Mouse (Mus musculus) limb, embryonic 15.5 days (tissue): ENCODE measurements at regions not wholly inside any gene's neighbourhood (a gene's known extent, or its start where the extent isn't known, plus 50 kb on each side); places are given as distances from the start of the nearest gene placed in this dataset.
A peak's percentile ranks its signal among the peaks of the same experiment; 100 is the strongest.

ENCODE experiments used
- ATAC-seq: fragments of 200-750 bp; cut with Nextera tagmentation; 2 replicates; pipeline ENCODE4 v1.8.0; 2017; ENCODE audit warnings: low read depth, moderate TSS enrichment; ENCODE audit not compliant: insufficient number of reproducible peaks, low FRiP score, low TSS enrichment
- H3K27ac ChIP-seq: fragments of 300-500 bp; sonication (generic); 2 replicates; pipeline ENCODE4 v1.5.1; 2015; ENCODE audit warnings: moderate library complexity, mild to moderate bottlenecking, inconsistent platforms
- H3K27me3 ChIP-seq: fragments of 300-500 bp; sonication (generic); 2 replicates; pipeline ENCODE4 v1.6.1; 2015; ENCODE audit warnings: inconsistent platforms
- H3K36me3 ChIP-seq: fragments of 300-500 bp; sonication (generic); 2 replicates; pipeline ENCODE4 v1.6.1; 2015; ENCODE audit warnings: inconsistent platforms
- H3K4me1 ChIP-seq: fragments of 300-500 bp; sonication (generic); 2 replicates; pipeline ENCODE4 v1.6.1; 2015; ENCODE audit warnings: inconsistent platforms
- H3K4me2 ChIP-seq: fragments of 300-500 bp; sonication (generic); 2 replicates; pipeline ENCODE4 v1.6.1; 2015; ENCODE audit warnings: mild to moderate bottlenecking, inconsistent platforms
- H3K4me3 ChIP-seq: fragments of 300-500 bp; sonication (generic); 2 replicates; pipeline ENCODE4 v1.5.1; 2015; ENCODE audit warnings: mild to moderate bottlenecking, inconsistent platforms
- H3K9ac ChIP-seq: fragments of 300-500 bp; sonication (generic); 2 replicates; pipeline ENCODE4 v1.6.1; 2015; ENCODE audit warnings: inconsistent platforms
- H3K9me3 ChIP-seq: fragments of 300-500 bp; sonication (generic); 2 replicates; pipeline ENCODE4 v1.6.1; 2016; ENCODE audit warnings: inconsistent platforms
- WGBS: fragments of 180-500 bp; shearing (Covaris S2); methylation state at CpG from one replicate; pipeline ENCODE4 v1.1.7; 2015; 5-methylcytosine and 5-hydroxymethylcytosine counted together

DNA sequence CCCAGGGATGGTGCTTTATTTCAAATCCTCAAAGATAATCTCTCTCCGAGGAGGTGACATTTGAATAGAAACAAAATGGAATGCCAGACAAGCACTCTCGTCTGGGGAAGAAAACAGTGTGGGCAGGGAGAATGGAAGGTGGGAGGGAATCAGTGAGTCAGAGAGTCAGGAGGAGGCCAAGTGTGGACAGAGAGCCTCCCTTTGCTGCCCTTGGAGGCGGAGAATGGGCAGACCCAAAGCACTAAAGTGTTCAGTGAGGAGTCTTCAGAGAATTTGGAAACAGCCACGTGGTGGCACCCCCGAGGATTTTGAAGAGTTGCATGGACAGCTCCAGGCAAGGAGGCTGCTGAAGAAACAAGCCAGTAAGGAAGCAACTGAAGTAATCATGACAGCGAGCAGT lies 367.2 kb downstream of the Pdcd6ip start:
- Histone ChIP-seq H3K9ac (no peak overlapping the region), H3K4me1 (0 out of 2 replicates have a peak, but pooled peaks cover 5% of the 10 kb centered on the region), H3K27ac (no peak overlapping the region), H3K36me3 (no peaks in the 10 kb centered on the region), H3K9me3 (no peaks in the 10 kb centered on the region), H3K27me3 (no peaks in the 10 kb centered on the region), H3K4me2 (no peak overlapping the region), H3K4me3 (no peak overlapping the region)
- no peak for ATAC-seq
- 63% methylated on average over 6 of the region's 6 CpGs for WGBS

DNA sequence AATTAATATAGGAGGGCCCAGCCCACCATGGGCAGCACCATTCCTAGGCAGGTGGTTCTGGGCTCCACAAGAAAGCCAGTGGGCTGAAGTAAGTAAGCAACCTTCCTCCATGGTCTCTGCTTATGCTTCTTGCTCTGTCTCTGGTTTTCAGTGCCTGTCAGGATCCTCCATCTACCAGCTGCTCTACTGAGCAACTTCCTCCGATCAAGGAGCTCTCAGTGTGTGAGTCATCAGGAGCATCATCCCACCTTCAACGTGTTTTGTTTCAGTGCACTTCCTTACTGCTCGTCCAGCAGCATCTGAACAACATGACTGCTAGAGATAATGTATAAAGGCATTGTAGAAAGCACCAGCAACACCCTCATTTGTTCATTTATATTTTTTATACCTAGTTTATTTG lies 368.0 kb downstream of the Pdcd6ip start:
- Histone ChIP-seq H3K4me1 (0 out of 2 replicates have a peak, but pooled peaks cover 5% of the 10 kb centered on the region), H3K4me2 (no peak overlapping the region), H3K36me3 (no peaks in the 10 kb centered on the region), H3K27me3 (no peaks in the 10 kb centered on the region), H3K9me3 (no peaks in the 10 kb centered on the region), H3K27ac (no peak overlapping the region), H3K9ac (no peak overlapping the region), H3K4me3 (no peak overlapping the region)
- WGBS: 83% methylated on average over 3 of the region's 3 CpGs
- ATAC-seq: no peak

DNA sequence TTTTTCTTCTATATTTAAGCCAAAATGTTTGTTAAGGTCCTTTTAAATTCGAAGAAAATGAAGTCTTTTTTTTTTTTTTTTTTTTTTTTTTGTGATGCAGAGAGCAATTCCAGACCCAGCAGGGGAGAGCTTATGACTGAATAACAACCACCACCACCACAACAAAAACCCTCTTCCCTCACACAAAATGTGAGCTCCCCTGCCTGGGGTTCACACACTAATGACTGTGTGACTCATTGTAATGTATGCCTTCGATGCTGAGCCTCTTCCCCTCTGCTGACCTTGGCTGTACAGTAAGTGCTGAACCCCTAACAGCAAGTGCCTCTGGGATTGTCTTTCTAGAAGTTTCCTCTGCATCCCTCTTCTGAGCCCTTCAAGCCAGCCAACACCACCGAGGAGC lies 383.6 kb downstream of the Pdcd6ip start:
- 69% methylated on average over 3 of the region's 3 CpGs for WGBS
- Histone ChIP-seq H3K4me3 (no peak overlapping the region), H3K9me3 (no peaks in the 10 kb centered on the region), H3K4me1 (no peaks in the 10 kb centered on the region), H3K27ac (no peak overlapping the region), H3K9ac (no peak overlapping the region), H3K4me2 (no peak overlapping the region), H3K27me3 (no peaks in the 10 kb centered on the region), H3K36me3 (no peaks in the 10 kb centered on the region)
- ATAC-seq: no peak

DNA sequence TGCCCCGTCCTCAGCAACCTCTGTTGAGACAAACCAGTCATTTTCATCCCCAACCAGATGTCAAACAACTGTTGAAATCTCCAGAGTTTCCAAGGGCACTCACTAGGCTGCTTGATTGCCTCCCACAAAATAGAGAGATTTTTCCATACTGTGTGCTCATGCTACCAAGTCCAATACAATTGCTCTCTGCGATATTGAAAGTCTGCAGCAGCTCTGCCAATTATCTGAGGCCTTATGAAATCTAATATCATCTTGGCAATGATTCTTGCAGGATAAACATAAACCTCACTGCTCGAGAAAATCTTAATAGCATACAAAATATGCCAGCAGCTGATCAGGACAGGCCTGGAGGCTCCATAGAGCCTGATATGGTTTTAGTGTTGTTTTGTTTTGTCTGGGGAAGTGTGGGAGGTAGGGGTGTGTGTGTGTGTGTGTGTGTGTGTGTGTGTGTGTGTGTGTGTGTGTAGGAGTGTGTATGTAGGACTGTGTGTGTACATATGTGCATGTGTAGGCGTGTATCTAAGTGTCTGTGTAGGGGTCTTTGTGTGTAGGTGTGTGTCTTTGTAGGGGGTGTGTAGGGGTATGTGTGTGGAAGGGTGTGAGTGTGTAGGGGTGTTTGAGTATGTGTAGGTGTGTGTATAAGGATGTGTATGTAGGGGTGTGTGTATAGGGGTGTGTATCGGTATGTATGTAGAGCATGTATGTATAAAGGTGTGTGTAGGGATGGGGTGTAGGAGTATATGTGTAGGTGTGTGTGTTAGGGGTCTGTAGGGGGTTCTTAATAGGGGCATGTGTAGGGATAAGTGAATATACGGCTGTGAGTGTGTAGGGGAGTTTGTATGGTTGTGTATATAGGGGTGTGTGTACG lies 398.1 kb downstream of the Pdcd6ip start:
- no peaks in the 10 kb centered on the region for H3K36me3 ChIP-seq
- no peak overlapping the region for H3K9ac ChIP-seq
- H3K4me3 ChIP-seq: no peak overlapping the region
- no peak overlapping the region for H3K4me2 ChIP-seq
- WGBS: 69% methylated on average over 7 of the region's 7 CpGs
- no peak overlapping the region for H3K27ac ChIP-seq
- H3K9me3 ChIP-seq: no peaks in the 10 kb centered on the region; the same call in 1 of the 2 replicates
- 0 out of 2 replicates have a peak, but pooled peaks have one; percentile 36 for ATAC-seq
- 0 out of 2 replicates have a peak, but pooled peaks cover 3% of the 10 kb centered on the region for H3K4me1 ChIP-seq
- no peaks in the 10 kb centered on the region for H3K27me3 ChIP-seq

DNA sequence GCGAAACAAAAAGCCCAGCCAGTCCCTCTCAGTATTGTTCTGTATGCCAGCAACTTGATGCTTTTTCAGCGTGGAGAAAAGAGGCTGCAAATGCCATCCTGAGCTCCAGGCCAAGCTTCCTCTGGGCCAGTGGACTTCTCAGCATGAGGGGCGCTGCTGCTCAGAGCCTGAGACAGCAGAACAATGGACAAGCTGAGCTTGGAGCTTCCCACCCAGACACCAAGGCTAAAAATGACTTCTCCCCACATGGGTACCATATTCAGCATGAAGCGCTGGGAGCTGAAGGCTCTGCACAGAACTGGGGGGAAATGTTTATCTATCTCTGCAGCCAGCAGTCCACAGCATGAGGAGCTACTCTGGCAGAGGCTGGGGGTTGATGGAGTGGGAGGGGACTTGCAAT lies 402.3 kb downstream of the Pdcd6ip start:
- 64% methylated on average over 4 of the region's 4 CpGs for WGBS
- Histone ChIP-seq H3K4me3 (no peak overlapping the region), H3K9ac (no peak overlapping the region), H3K9me3 (no peaks in the 10 kb centered on the region), H3K36me3 (no peaks in the 10 kb centered on the region), H3K4me2 (no peak overlapping the region), H3K27ac (no peak overlapping the region), H3K4me1 (0 out of 2 replicates have a peak, but pooled peaks cover 3% of the 10 kb centered on the region), H3K27me3 (0 out of 2 replicates have a peak, but pooled peaks cover 4% of the 10 kb centered on the region)
- ATAC-seq: no peak

DNA sequence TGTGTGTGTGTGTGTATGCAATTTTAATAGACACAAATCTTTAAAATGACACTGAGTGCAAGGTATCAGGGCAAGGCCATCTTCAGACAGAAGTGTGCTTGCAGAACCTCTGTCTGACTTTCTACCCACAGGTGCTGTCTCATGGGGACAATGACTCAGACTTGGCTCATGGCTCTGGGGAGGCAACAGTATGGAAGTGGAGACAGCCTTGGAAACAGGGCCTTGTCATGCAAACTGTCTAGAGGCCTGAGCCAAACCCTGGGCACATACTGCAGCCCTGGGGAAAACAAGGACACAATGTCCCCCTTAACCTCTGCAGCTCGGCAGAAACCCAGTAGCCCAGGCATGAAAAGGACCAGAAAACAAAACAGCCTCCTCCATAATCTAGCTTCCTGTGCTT lies 405.6 kb downstream of the Pdcd6ip start:
- Histone ChIP-seq H3K27me3 (0 out of 2 replicates have a peak, but pooled peaks cover 4% of the 10 kb centered on the region), H3K27ac (no peak overlapping the region), H3K4me3 (no peak overlapping the region), H3K4me1 (0 out of 2 replicates have a peak, but pooled peaks cover 3% of the 10 kb centered on the region), H3K36me3 (no peaks in the 10 kb centered on the region), H3K9ac (no peak overlapping the region), H3K4me2 (no peak overlapping the region), H3K9me3 (no peaks in the 10 kb centered on the region)
- 64% methylated on average over 1 of the region's 1 CpGs for WGBS
- ATAC-seq: no peak

DNA sequence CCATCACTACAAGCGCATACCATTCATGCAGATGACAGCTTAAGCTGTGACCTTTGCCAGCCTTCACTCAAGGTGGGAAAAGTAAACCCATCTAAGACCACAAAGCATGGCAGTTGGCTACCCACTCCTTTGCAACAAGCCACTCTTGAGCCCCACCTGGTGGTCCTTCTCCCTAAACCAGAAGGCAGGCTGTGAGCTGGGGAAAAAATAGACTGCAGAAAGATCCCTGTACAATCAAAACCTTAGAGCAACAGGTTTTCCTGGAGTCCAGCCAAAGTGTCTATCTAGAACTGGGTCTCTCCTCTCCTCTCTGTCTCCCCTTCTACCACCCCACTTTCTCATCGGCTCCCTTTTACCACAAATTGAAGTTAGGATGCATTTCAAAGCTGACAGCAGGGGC lies 407.2 kb downstream of the Pdcd6ip start:
- no peak overlapping the region for H3K27ac ChIP-seq

DNA sequence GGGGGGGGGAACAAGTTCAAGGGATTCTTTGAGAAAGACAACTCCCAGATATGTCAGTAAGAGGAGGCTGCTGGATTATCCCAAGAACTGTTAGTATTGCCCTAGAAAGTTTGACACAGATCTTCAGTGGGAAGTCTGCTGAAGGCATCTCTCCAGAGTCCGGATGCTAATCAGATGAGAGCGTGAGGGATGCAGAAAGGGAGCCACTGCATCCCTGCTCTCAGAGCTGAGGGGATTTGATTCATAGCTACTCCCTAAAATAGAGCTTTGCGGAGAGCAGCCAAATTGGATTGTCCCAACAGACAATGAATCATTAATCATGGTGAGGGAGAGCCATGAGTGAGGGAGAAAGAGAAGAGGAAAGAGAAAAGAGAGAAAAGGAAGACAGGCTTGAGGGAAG lies 408.2 kb downstream of the Pdcd6ip start:
- H3K27ac ChIP-seq: no peak overlapping the region
- 44% methylated on average over 3 of the region's 3 CpGs for WGBS
- ATAC-seq: no peak
- no peaks in the 10 kb centered on the region for H3K36me3 ChIP-seq
- H3K4me3 ChIP-seq: no peak overlapping the region
- H3K9ac ChIP-seq: no peak overlapping the region
- 0 out of 2 replicates have a peak, but pooled peaks cover 4% of the 10 kb centered on the region for H3K27me3 ChIP-seq
- H3K4me1 ChIP-seq: no peaks in the 10 kb centered on the region
- H3K4me2 ChIP-seq: no peak overlapping the region
- H3K9me3 ChIP-seq: no peaks in the 10 kb centered on the region

More for the DNA sequence above, 407.2 kb downstream of the Pdcd6ip start:
- no peak overlapping the region for H3K4me3 ChIP-seq
- no peak overlapping the region for H3K9ac ChIP-seq
- 0 out of 2 replicates have a peak, but pooled peaks cover 4% of the 10 kb centered on the region for H3K27me3 ChIP-seq
- H3K4me2 ChIP-seq: no peak overlapping the region
- H3K9me3 ChIP-seq: no peaks in the 10 kb centered on the region
- no peak for ATAC-seq
- no peaks in the 10 kb centered on the region for H3K36me3 ChIP-seq
- WGBS: 13% methylated on average over 2 of the region's 2 CpGs
- 0 out of 2 replicates have a peak, but pooled peaks cover 2% of the 10 kb centered on the region for H3K4me1 ChIP-seq

DNA sequence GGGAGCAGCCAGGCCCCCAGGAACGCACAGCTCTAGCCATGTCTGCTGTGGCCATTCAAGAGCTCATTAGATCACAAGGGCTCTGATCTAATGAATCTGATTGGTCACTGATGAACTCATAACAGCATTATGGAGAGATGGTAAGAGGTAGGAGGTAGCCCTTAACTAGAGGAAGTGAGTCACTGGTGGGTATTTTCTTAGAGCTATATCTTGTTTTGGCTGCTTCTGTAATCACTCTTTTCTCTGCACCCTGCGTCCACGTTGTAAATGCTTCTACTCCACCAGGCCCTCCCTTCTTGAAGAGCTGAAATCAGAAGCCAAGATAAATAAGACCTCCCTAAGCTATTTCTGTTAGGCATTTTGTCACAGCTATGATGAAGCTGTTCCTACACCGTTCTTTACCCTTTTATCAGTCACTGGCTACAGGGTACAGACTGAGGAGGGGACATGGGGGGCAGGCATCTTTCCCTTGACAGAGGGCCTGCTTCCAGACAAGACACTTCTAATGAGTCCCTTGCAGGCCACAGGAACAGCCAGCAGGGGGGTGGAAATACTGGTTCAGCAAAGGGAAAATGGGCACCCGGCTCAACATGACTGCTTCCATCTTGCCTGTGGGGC lies 412.1 kb downstream of the Pdcd6ip start:
- H3K36me3 ChIP-seq: no peaks in the 10 kb centered on the region
- H3K4me2 ChIP-seq: no peak overlapping the region
- no peak overlapping the region for H3K4me3 ChIP-seq
- no peaks in the 10 kb centered on the region for H3K27me3 ChIP-seq
- ATAC-seq: no peak
- no peak overlapping the region for H3K9ac ChIP-seq
- no peak overlapping the region for H3K27ac ChIP-seq
- H3K4me1 ChIP-seq: no peaks in the 10 kb centered on the region
- no peaks in the 10 kb centered on the region for H3K9me3 ChIP-seq
- 56% methylated on average over 5 of the region's 5 CpGs for WGBS

DNA sequence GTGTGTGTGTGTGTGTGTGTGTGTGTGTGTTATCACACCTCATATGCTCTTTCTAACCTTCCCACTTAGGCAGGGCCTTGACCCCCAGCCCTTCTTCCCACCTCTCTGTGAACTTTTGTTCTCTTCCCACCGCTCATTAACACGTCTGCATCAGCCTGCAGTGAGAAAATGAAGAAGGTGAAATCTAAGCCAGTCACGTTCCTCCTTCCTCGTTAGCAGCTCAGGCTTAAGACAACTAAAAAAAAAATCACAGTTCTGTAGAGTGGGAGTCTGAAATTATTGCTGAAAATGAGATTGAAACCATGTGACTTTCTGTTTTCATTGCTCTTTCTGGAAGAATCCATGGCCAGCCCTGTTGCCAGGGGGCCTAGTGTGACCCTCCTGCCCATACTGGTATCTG lies 420.7 kb downstream of the Pdcd6ip start:
- no peaks in the 10 kb centered on the region for H3K4me1 ChIP-seq
- H3K4me2 ChIP-seq: no peak overlapping the region
- H3K27ac ChIP-seq: no peak overlapping the region
- no peak for ATAC-seq
- WGBS: 30% methylated on average over 4 of the region's 4 CpGs
- H3K4me3 ChIP-seq: no peak overlapping the region
- no peak overlapping the region for H3K9ac ChIP-seq
- no peaks in the 10 kb centered on the region for H3K27me3 ChIP-seq
- no peaks in the 10 kb centered on the region for H3K9me3 ChIP-seq
- no peaks in the 10 kb centered on the region for H3K36me3 ChIP-seq

DNA sequence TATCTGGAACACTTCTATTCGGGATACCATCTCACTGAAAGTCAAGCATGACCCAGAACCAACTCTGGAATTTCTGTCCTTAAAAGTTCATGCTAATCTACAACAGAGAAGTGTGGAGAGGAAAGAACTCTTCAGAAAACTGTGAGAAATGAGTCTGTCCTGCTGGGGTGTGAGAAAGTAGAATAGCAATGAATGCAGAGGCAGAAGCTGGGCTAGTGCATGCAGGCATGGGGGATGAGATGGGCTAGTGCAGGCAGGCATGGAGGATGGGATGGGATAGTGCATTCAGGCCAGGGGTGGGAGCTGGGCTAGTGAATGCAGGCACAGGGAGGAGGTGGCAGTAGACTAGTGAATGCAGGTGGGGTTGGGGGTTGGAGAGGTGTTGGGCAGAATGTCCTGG lies 424.8 kb downstream of the Pdcd6ip start:
- Histone ChIP-seq H3K4me3 (no peak overlapping the region), H3K27me3 (no peaks in the 10 kb centered on the region), H3K27ac (no peak overlapping the region), H3K36me3 (no peaks in the 10 kb centered on the region), H3K9me3 (no peaks in the 10 kb centered on the region), H3K9ac (no peak overlapping the region), H3K4me1 (no peaks in the 10 kb centered on the region), H3K4me2 (no peak overlapping the region)
- ATAC-seq: no peak
- 37% methylated on average over 1 of the region's 1 CpGs for WGBS

DNA sequence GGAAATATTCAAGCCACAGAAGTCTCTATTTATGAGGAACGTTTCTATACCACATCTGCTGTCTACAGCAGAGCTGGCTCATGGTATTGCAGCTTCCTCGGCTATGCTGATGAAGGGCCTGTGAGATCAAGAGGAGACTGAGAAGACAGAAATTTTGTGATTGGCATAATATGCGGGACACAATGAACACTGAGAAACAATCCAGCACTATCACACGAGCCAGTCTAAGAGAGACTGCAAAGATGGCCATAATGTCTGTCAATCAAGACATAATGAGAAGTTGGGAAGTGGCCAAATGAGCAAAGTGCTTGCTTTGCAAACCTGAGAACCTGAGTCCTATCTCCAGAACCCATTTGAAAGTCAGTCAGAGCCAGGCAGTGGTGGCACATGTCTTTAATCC lies 437.5 kb downstream of the Pdcd6ip start:
- Histone ChIP-seq H3K4me2 (no peak overlapping the region), H3K9me3 (no peaks in the 10 kb centered on the region), H3K27ac (no peak overlapping the region), H3K36me3 (no peaks in the 10 kb centered on the region), H3K4me1 (no peaks in the 10 kb centered on the region), H3K9ac (no peak overlapping the region), H3K4me3 (no peak overlapping the region), H3K27me3 (no peaks in the 10 kb centered on the region)
- no peak for ATAC-seq
- 72% methylated on average over 4 of the region's 4 CpGs for WGBS
